Mouse (Mus musculus) myocyte (in vitro differentiated cells): ENCODE results near the gene Mrpl39. TPM values are rescaled to one million over a fixed set of nuclear protein-coding genes. Genes with fewer than 3 reads are reported as not detected.
A peak's percentile ranks its signal among the peaks of the same experiment; 100 is the strongest.

Experiments
- H3K27me3 ChIP-seq: one replicate; pipeline ENCODE4 v1.6.1; 2011; ENCODE audit not compliant: control insufficient read depth, insufficient read depth, insufficient read length
- H3K36me3 ChIP-seq: one replicate; pipeline ENCODE4 v1.6.1; 2011; ENCODE audit not compliant: control insufficient read depth, insufficient read depth
- H3K4me2 ChIP-seq: one replicate; pipeline ENCODE4 v1.6.1; 2011; ENCODE audit warnings: low read depth, control low read depth
- H3K4me3 ChIP-seq: one replicate; pipeline ENCODE4 v1.5.1; 2011; ENCODE audit warnings: mild to moderate bottlenecking, control low read depth, moderate library complexity
- H3K79me2 ChIP-seq: one replicate; pipeline ENCODE4 v1.6.1; 2011; ENCODE audit not compliant: control insufficient read depth, insufficient read depth
- H3ac ChIP-seq: one replicate; pipeline ENCODE4 v1.6.1; 2011; ENCODE audit not compliant: control insufficient read depth, insufficient read length
- CEBPB ChIP-seq: IDR thresholded peaks from 2 replicates; pipeline ENCODE4 v1.6.1; 2011; ENCODE audit warnings: mild to moderate bottlenecking, moderate library complexity; ENCODE audit not compliant: poor library complexity, insufficient read depth, severe bottlenecking
- E2F4 ChIP-seq: IDR thresholded peaks from one replicate; pipeline ENCODE4 v1.6.1; 2011; ENCODE audit warnings: mild to moderate bottlenecking, control low read depth, moderate library complexity; ENCODE audit not compliant: insufficient read depth
- MAX ChIP-seq: IDR thresholded peaks from one replicate; pipeline ENCODE4 v1.6.1; 2011; ENCODE audit warnings: low read depth, mild to moderate bottlenecking, control low read depth
- MYOD1 ChIP-seq, 3 experiments: IDR thresholded peaks; one replicate each; pipeline ENCODE4 v1.6.1; 2011; ENCODE audit warnings: control low read depth in 2 of 3, low read depth in 2 of 3, mild to moderate bottlenecking in 2 of 3, moderate library complexity in 1 of 3; ENCODE audit not compliant: insufficient read length in 2 of 3, control insufficient read depth in 1 of 3
- MYOG ChIP-seq, 3 experiments: IDR thresholded peaks; one replicate each; pipeline ENCODE4 v1.6.1; 2011; ENCODE audit warnings: control low read depth in 2 of 3, low read depth in 2 of 3, mild to moderate bottlenecking in 2 of 3; ENCODE audit not compliant: insufficient read length in 2 of 3, control insufficient read depth in 1 of 3, insufficient read depth in 1 of 3
- POLR2A ChIP-seq: IDR thresholded peaks from one replicate; pipeline ENCODE4 v1.6.1; 2011; ENCODE audit warnings: low read depth, mild to moderate bottlenecking, control low read depth, moderate library complexity; ENCODE audit not compliant: insufficient read length
- POLR2AphosphoS2 ChIP-seq: IDR thresholded peaks from one replicate; pipeline ENCODE4 v1.6.1; 2011; ENCODE audit warnings: low read depth, control low read depth; ENCODE audit not compliant: insufficient read length
- REST ChIP-seq: IDR thresholded peaks from one replicate; pipeline ENCODE4 v1.6.1; 2011; ENCODE audit warnings: mild to moderate bottlenecking, control low read depth, moderate library complexity; ENCODE audit not compliant: insufficient read depth, insufficient read length
- SRF ChIP-seq: IDR thresholded peaks from one replicate; pipeline ENCODE4 v1.6.1; 2011; ENCODE audit warnings: low read depth; ENCODE audit not compliant: control insufficient read depth, insufficient read length
- TCF12 ChIP-seq: IDR thresholded peaks from one replicate; pipeline ENCODE4 v1.6.1; 2011; ENCODE audit warnings: mild to moderate bottlenecking, control low read depth; ENCODE audit not compliant: poor library complexity, insufficient read depth, severe bottlenecking
- TCF3 ChIP-seq: IDR thresholded peaks from one replicate; pipeline ENCODE4 v1.6.1; 2011; ENCODE audit warnings: low read depth, control low read depth; ENCODE audit not compliant: insufficient read length
- USF1 ChIP-seq: IDR thresholded peaks from one replicate; pipeline ENCODE4 v1.6.1; 2011; ENCODE audit warnings: low read depth, mild to moderate bottlenecking, control low read depth, moderate library complexity
- polyA plus RNA-seq: library from polyadenylated mRNA; unstranded; fragments of >200 nt; fragmentation: generic; extraction: Trizol; gene quantifications from one replicate; pipeline ENCODE4 v1.2.1, GENCODE M21; 2012; ENCODE audit warnings: missing spikeins

The Mrpl39 gene
- polyA plus RNA-seq, 1 experiment = 36.6 TPM

DNA sequence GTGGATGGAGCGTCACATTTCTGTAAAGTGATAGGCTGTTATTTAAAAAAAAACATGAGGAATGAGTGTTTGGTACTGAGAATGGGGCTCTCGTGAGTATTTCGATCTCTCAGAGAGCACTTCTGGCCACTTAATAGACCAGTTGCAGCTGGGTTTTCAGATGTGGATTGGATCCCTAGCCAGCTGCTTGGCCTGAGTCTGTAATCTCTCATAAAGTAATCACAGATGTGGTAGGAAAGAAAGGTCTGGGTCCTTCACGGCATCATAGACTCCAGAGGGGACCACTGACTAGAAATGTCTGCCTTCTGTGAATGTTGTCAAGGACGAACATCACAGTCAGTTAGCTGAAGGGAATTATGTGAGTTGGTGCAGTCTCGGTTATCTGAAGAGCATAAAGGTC lies 42.9 kb upstream of the Mrpl39 start:
- no peak overlapping the region for H3K4me2 ChIP-seq
- no peaks in the 10 kb centered on the region for H3K27me3 ChIP-seq
- peaks cover 70% of the 10 kb centered on the region for H3K79me2 ChIP-seq
- no peak overlapping the region for H3K4me3 ChIP-seq
- no peak for TF ChIP-seq REST
- no peak for TF ChIP-seq POLR2A
- TF ChIP-seq CEBPB = no peak
- no peak overlapping the region for H3ac ChIP-seq
- H3K36me3 ChIP-seq = no peaks in the 10 kb centered on the region

- H3K36me3 ChIP-seq = no peaks in the 10 kb centered on the region
- peak; percentile 39 for TF ChIP-seq USF1
- TF ChIP-seq TCF3 = no peak
- peak in 1 of 3 experiments; percentile 1 for TF ChIP-seq MYOD1 (IDR thresholded peaks at IDR 0.05; ENCODE audit: control insufficient read depth in 1 of 3, insufficient read length in 2 of 3, low read depth in 2 of 3)
- H3ac ChIP-seq = no peak overlapping the region
- H3K4me3 ChIP-seq = peak overlapping the region; percentile 88
- peaks cover 56% of the 10 kb centered on the region for H3K79me2 ChIP-seq
- peak overlapping the region; percentile 65 for H3K4me2 ChIP-seq
- H3K27me3 ChIP-seq = no peaks in the 10 kb centered on the region
Observed at GRCm38 (mm10) chr16:84776089-84776784, 40.7 kb upstream of the Mrpl39 start.

- Histone ChIP-seq H3ac (no peak overlapping the region), H3K4me3 (peak overlapping the region; percentile 88), H3K79me2 (peaks cover 47% of the 10 kb centered on the region), H3K27me3 (no peaks in the 10 kb centered on the region), H3K4me2 (peak overlapping the region; percentile 65), H3K36me3 (no peaks in the 10 kb centered on the region)
- TF ChIP-seq MYOG (IDR thresholded peaks at IDR 0.05; ENCODE audit: control insufficient read depth in 1 of 3, insufficient read depth in 1 of 3, insufficient read length in 2 of 3, low read depth in 2 of 3) = no peak
- TF ChIP-seq POLR2AphosphoS2 = no peak
- TF ChIP-seq POLR2A = no peak
- TF ChIP-seq MYOD1 (IDR thresholded peaks at IDR 0.05; ENCODE audit: control insufficient read depth in 1 of 3, insufficient read length in 2 of 3, low read depth in 2 of 3) = no peak
- TF ChIP-seq TCF3 = no peak
- no peak for TF ChIP-seq CEBPB
- TF ChIP-seq REST = no peak
- TF ChIP-seq USF1 = no peak
- TF ChIP-seq E2F4 = no peak
- TF ChIP-seq TCF12 = no peak
- no peak for TF ChIP-seq SRF
- TF ChIP-seq MAX = no peak
Observed at GRCm38 (mm10) chr16:84775356-84775755, 39.8 kb upstream of the Mrpl39 start.

GRCm38 (mm10) chr16:84774761-84775231 lies 39.3 kb upstream of the Mrpl39 start:
- H3K27me3 ChIP-seq = no peaks in the 10 kb centered on the region
- peak overlapping the region; percentile 54 for H3ac ChIP-seq
- H3K36me3 ChIP-seq = no peaks in the 10 kb centered on the region
- TF ChIP-seq USF1 (no peak), MYOD1 (IDR thresholded peaks at IDR 0.05; ENCODE audit: control insufficient read depth in 1 of 3, insufficient read length in 2 of 3, low read depth in 2 of 3) (peak in 2 of 3 experiments; percentile 70 to 86), REST (no peak), CEBPB (no peak), TCF3 (peak; percentile 31), SRF (no peak), E2F4 (no peak), POLR2AphosphoS2 (no peak), MYOG (IDR thresholded peaks at IDR 0.05; ENCODE audit: control insufficient read depth in 1 of 3, insufficient read depth in 1 of 3, insufficient read length in 2 of 3, low read depth in 2 of 3) (peak; percentile 40 to 91 (median 79)), MAX (no peak), TCF12 (no peak), POLR2A (peak; percentile 45)
- peaks cover 42% of the 10 kb centered on the region for H3K79me2 ChIP-seq
- H3K4me2 ChIP-seq = peak overlapping the region; percentile 65
- peak overlapping the region; percentile 88 for H3K4me3 ChIP-seq

DNA sequence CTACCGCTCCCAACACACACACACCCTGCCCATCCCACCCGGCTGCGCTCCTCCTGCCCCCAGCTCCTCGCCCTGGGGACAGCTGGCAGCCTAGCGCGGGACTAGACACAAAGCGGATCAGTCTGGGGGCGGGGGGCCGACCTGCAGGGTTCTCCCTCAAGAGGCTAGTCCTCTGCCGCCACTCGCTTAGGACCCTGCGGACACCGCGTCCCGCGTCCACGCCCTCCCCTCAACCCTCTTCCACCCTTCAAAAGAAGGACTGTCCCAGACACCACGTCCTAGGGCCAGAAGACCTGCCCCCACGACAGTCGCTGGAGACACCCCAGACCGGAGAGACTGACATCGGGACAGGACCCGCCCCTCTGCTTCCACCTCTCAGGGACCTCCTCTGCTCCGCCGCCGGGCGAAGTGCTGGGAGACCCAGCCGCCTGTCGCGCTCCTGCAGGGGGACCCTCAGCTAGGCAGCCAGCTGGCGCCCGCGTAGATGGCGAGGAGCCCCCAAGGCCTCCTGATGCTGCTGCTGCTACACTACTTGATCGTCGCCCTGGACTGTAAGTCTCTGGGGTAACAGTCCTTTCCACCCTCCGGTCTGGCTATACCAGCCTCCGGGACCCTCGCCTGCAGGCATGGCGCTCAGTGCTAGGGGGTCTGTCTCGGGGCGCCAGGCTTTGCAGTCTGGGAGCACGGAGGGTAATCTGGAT lies 38.6 kb upstream of the Mrpl39 start, which contains the start of gene Jam2:
TSS of gene Jam2 (plus strand) at position 121 of the 701 bp plus-strand sequence.
- Histone ChIP-seq H3K27me3 (no peaks in the 10 kb centered on the region), H3K36me3 (no peaks in the 10 kb centered on the region), H3K79me2 (peaks cover 36% of the 10 kb centered on the region), H3ac (peak within 1 kb of the TSS; percentile 54), H3K4me3 (peak within 1 kb of the TSS; percentile 88), H3K4me2 (peak within 1 kb of the TSS; percentile 86)
- TF ChIP-seq SRF = no peak
- peak; percentile 69 for TF ChIP-seq POLR2A
- peak; percentile 44 to 95 (median 93) for TF ChIP-seq MYOG (IDR thresholded peaks at IDR 0.05; ENCODE audit: control insufficient read depth in 1 of 3, insufficient read depth in 1 of 3, insufficient read length in 2 of 3, low read depth in 2 of 3)
- TF ChIP-seq TCF3 = no peak
- TF ChIP-seq MAX = no peak
- TF ChIP-seq MYOD1 (IDR thresholded peaks at IDR 0.05; ENCODE audit: control insufficient read depth in 1 of 3, insufficient read length in 2 of 3, low read depth in 2 of 3) = peak in 2 of 3 experiments; percentile 80 to 91
